23 mouse cellular contexts compared by ENCODE assay signal in genomic region chr15:99351610-99352009, GRCm38 (mm10). TPM values are rescaled to one million over a fixed set of nuclear protein-coding genes. Genes with fewer than 3 reads are reported as not detected.
DNase-seq lines count a peak whose midpoint lies in the region; ATAC-seq and TF ChIP-seq lines count a peak whose summit lies in the region.
"Had no signal": no experiment of that assay in that cellular context is flagged by ENCODE, and none has a peak within 500 bp of the region (broad histone marks: within the 10 kb centered on the region; RNA-seq: fewer than 3 reads in every experiment).

No protein-coding gene starts in this region.

- no peaks in the 10 kb centered on the region for H3K36me3 ChIP-seq in spleen, adult 2 months (ENCODE audit: control insufficient read depth, insufficient read depth, low read length)
- H3K36me3 ChIP-seq: forebrain, embryonic 12.5 days; G1E; heart, embryonic 12.5 days; hindbrain, embryonic 12.5 days; intestine, embryonic 15.5 days had no signal

- peak; percentile 43 for ATAC-seq in activated CD4-positive, CD25-positive, alpha-beta regulatory T cell, adult 4 months
- ATAC-seq: hindbrain, postnatal 0 days; intestine, embryonic 15.5 days had no signal

- no peak for TF ChIP-seq POLR2A in spleen, adult 2 months (IDR thresholded peaks at IDR 0.05; ENCODE audit: low read depth, low read length)

- no peaks in the 10 kb centered on the region for H3K27me3 ChIP-seq in spleen, adult 2 months (ENCODE audit: control insufficient read depth, insufficient read depth, low read length)
- H3K27me3 ChIP-seq: embryonic facial prominence, embryonic 12.5 days; forebrain, embryonic 12.5 days; heart, embryonic 12.5 days; hindbrain, embryonic 12.5 days; intestine, embryonic 15.5 days had no signal

- peak; percentile 1 for DNase-seq in gastrocnemius, adult 2 months
- DNase-seq in gastrocnemius, postnatal 4 days (ENCODE audit: low spot score in 2 of 2), result no peak
- DNase-seq in spleen, adult 2 months (ENCODE audit: low read depth in 1 of 2, low spot score in 2 of 2), result peak in 1 of 2 experiments; percentile 15
- no peak for DNase-seq in spleen, postnatal 4 days (ENCODE audit: low spot score in 2 of 2)
- no peak for DNase-seq in urinary bladder, postnatal 25 days (ENCODE audit: low spot score)
- no peak for DNase-seq in layer of hippocampus, adult 2 months (ENCODE audit: low spot score in 2 of 2)
- DNase-seq: adrenal gland, postnatal 10 days; cerebellum, adult 11 months; cerebellum, adult 8-10 months; cerebellum, postnatal 14 days; embryo, embryonic 11 days; gastrocnemius, postnatal 36 days; heart, postnatal 4 days had no signal

- intact Hi-C loops in gastrocnemius, adult 2 months (cut with DNase I), result no loop called here

- TF ChIP-seq CTCF in gastrocnemius, adult 2 months (IDR thresholded peaks at IDR 0.05), result no peak
- no peak for TF ChIP-seq CTCF in spleen, adult 2 months (IDR thresholded peaks at IDR 0.05; ENCODE audit: extremely low read depth, insufficient read depth, insufficient read length, insufficient replicate concordance)
- no peak for TF ChIP-seq CTCF in layer of hippocampus, adult 2 months (conservative IDR thresholded peaks at IDR 0.05)

- H3K4me1 ChIP-seq in spleen, adult 2 months (ENCODE audit: control insufficient read depth, insufficient read depth, insufficient read length), result peaks cover 19% of the 10 kb centered on the region; the same call in 1 of the 2 replicates
- H3K4me1 ChIP-seq: forebrain, embryonic 12.5 days had no signal

- H3K27ac ChIP-seq in gastrocnemius, adult 2 months, result no peak overlapping the region
- H3K27ac ChIP-seq in spleen, adult 2 months (ENCODE audit: insufficient read depth, low read length), result peak overlapping the region; percentile 41; the same call in 1 of the 2 replicates
- H3K27ac ChIP-seq in layer of hippocampus, adult 2 months, result no peak overlapping the region
- H3K27ac ChIP-seq: embryonic facial prominence, embryonic 12.5 days; forebrain, embryonic 12.5 days; hindbrain, embryonic 12.5 days; hindbrain, postnatal 0 days; intestine, embryonic 15.5 days had no signal

- WGBS in spleen, adult 2 months, result 27% methylated on average over 6 of the region's 6 CpGs

- no peak overlapping the region for H3K4me3 ChIP-seq in gastrocnemius, adult 2 months
- H3K4me3 ChIP-seq in spleen, adult 2 months (ENCODE audit: extremely low read depth, insufficient read depth, insufficient read length), result no peak overlapping the region
- H3K4me3 ChIP-seq in layer of hippocampus, adult 2 months, result no peak overlapping the region
- H3K4me3 ChIP-seq: embryonic facial prominence, embryonic 12.5 days; forebrain, embryonic 12.5 days; heart, embryonic 12.5 days; hindbrain, embryonic 12.5 days; intestine, embryonic 15.5 days had no signal

RNA-seq across cellular contexts. Expression of gene Fmnl3, which starts 18.7 kb away (rescaled TPM):
- total RNA-seq in gastrocnemius, adult 2 months (2021), result 1 to 10 TPM; 5.5 to 7.2 TPM
- total RNA-seq in gastrocnemius, postnatal 4 days (2021), result 10 to 100 TPM; 32.3 to 35.7 TPM
- polyA plus RNA-seq in spleen, adult 2 months (2012; rRNA removed), result 25.6 and 30.8 TPM in 2 replicates
- polyA plus RNA-seq in activated CD4-positive, CD25-positive, alpha-beta regulatory T cell, adult 4 months (2017; shearing (Covaris generic)), result 1 to 10 TPM; 6.1 to 9.0 TPM
- total RNA-seq in layer of hippocampus, adult 2 months (2021), result 1 to 10 TPM; 9.0 to 9.7 TPM

RNA-seq across cellular contexts. Expression of gene Tmbim6, which starts 41.1 kb away (rescaled TPM):
- 100 to 1,000 TPM; 181 to 184 TPM for total RNA-seq in gastrocnemius, adult 2 months (2021)
- 100 to 1,000 TPM; 205 to 215 TPM for total RNA-seq in gastrocnemius, postnatal 4 days (2021)
- 434 and 466 TPM in 2 replicates for polyA plus RNA-seq in spleen, adult 2 months (2012; rRNA removed)
- polyA plus RNA-seq in activated CD4-positive, CD25-positive, alpha-beta regulatory T cell, adult 4 months (2017; shearing (Covaris generic)), result 1,000 to 10,000 TPM in 1 of 2 experiments, 100 to 1,000 TPM in 1; 855 to 1,076 TPM
- 100 to 1,000 TPM; 341 to 355 TPM for total RNA-seq in layer of hippocampus, adult 2 months (2021)

RNA-seq across cellular contexts. Expression of gene Fam186b, which starts 55.9 kb away (rescaled TPM):
- not detected for total RNA-seq in gastrocnemius, adult 2 months (2021)
- total RNA-seq in gastrocnemius, postnatal 4 days (2021), result not detected
- polyA plus RNA-seq in spleen, adult 2 months (2012; rRNA removed), result 0.02 and 0.05 TPM in 2 replicates
- polyA plus RNA-seq in activated CD4-positive, CD25-positive, alpha-beta regulatory T cell, adult 4 months (2017; shearing (Covaris generic)), result under 1 TPM; 0.24 to 0.30 TPM
- 1 to 10 TPM; 1.2 to 1.9 TPM for total RNA-seq in layer of hippocampus, adult 2 months (2021)
- total RNA-seq: common myeloid progenitor, adult 5-6 weeks; G1E; gastrocnemius, adult 8-10 months; gastrocnemius, postnatal 36 days had no signal
- polyA plus RNA-seq: G1E had no signal

RNA-seq across cellular contexts. Expression of gene Prpf40b, which starts 56.7 kb away (rescaled TPM):
- 10 to 100 TPM; 24.8 to 27.0 TPM for total RNA-seq in gastrocnemius, adult 2 months (2021)
- total RNA-seq in gastrocnemius, postnatal 4 days (2021), result 10 to 100 TPM; 32.6 to 34.5 TPM
- polyA plus RNA-seq in spleen, adult 2 months (2012; rRNA removed), result 27.1 and 31.4 TPM in 2 replicates
- 1 to 10 TPM; 3.9 to 7.4 TPM for polyA plus RNA-seq in activated CD4-positive, CD25-positive, alpha-beta regulatory T cell, adult 4 months (2017; shearing (Covaris generic))
- total RNA-seq in layer of hippocampus, adult 2 months (2021), result 100 to 1,000 TPM; 114 to 119 TPM
